Mouse (Mus musculus) ES-E14 (cell line): ENCODE measurements at regions not wholly inside any gene's neighbourhood (a gene's known extent, or its start where the extent isn't known, plus 50 kb on each side); places are given as distances from the start of the nearest gene placed in this dataset.
A peak's percentile ranks its signal among the peaks of the same experiment; 100 is the strongest.

ENCODE experiments used
- DNase-seq: peaks from one replicate; pipeline ENCODE4 v3.0.0-alpha.2; 2013; ENCODE audit warnings: low read depth, low spot score
- H3K27ac ChIP-seq: 2 replicates; pipeline ENCODE4 v1.5.1; 2012; ENCODE audit warnings: low read depth, mild to moderate bottlenecking, low read length, moderate library complexity, mixed read lengths; ENCODE audit not compliant: poor library complexity, insufficient read depth, severe bottlenecking
- H3K36me3 ChIP-seq: 2 replicates; pipeline ENCODE4 v1.6.1; 2012; ENCODE audit warnings: mild to moderate bottlenecking, low read length, moderate library complexity, mixed read lengths; ENCODE audit not compliant: control insufficient read depth, poor library complexity, insufficient read depth, severe bottlenecking
- H3K4me1 ChIP-seq, 2 experiments: fragments of 150-350 bp in 1 of 2; sonication (generic) in 1 of 2; 2 replicates each; pipeline ENCODE4 v1.6.1; 2012; ENCODE audit warnings: low read length in 2 of 2, mild to moderate bottlenecking in 1 of 2, mixed read lengths in 1 of 2; ENCODE audit not compliant: control insufficient read depth in 2 of 2, insufficient read depth in 2 of 2, poor library complexity in 1 of 2
- H3K4me3 ChIP-seq, 2 experiments: fragments of 150-350 bp in 1 of 2; sonication (generic) in 1 of 2; 2 replicates each; pipeline ENCODE4 v1.5.1; 2012; ENCODE audit warnings: low read length in 2 of 2, low read depth in 1 of 2, mild to moderate bottlenecking in 1 of 2, mixed read lengths in 1 of 2; ENCODE audit not compliant: insufficient read depth in 1 of 2, poor library complexity in 1 of 2, severe bottlenecking in 1 of 2
- H3K9ac ChIP-seq: 2 replicates; pipeline ENCODE4 v1.6.1; 2012; ENCODE audit warnings: low read depth, mild to moderate bottlenecking, low read length, mixed read lengths; ENCODE audit not compliant: poor library complexity, insufficient read depth, severe bottlenecking
- H3K9me3 ChIP-seq: fragments of 150-350 bp; sonication (generic); 2 replicates; pipeline ENCODE4 v1.6.1; 2012; ENCODE audit warnings: low read depth, mild to moderate bottlenecking, low read length; ENCODE audit not compliant: control insufficient read depth, insufficient read depth
- CHD2 ChIP-seq: IDR thresholded peaks from 2 replicates; pipeline ENCODE4 v1.6.1; 2014; ENCODE audit warnings: mild to moderate bottlenecking, low read depth, low read length, inconsistent platforms
- HCFC1 ChIP-seq: IDR thresholded peaks from 2 replicates; pipeline ENCODE4 v1.6.1; 2012; ENCODE audit warnings: low read length, inconsistent platforms, borderline replicate concordance; ENCODE audit not compliant: insufficient read depth
- MAFK ChIP-seq: IDR thresholded peaks from 2 replicates; pipeline ENCODE4 v1.6.1; 2014; ENCODE audit warnings: mild to moderate bottlenecking, low read depth, low read length, inconsistent platforms; ENCODE audit not compliant: insufficient read depth
- ZC3H11A ChIP-seq: IDR thresholded peaks from 2 replicates; pipeline ENCODE4 v1.6.1; 2012; ENCODE audit warnings: low read depth, mild to moderate bottlenecking, inconsistent platforms, low read length, borderline replicate concordance
- ZNF384 ChIP-seq: IDR thresholded peaks from 2 replicates; pipeline ENCODE4 v1.6.1; 2012; ENCODE audit warnings: low read depth, low read length, inconsistent platforms
- in situ Hi-C, 2 experiments: fragments of 600-800 bp; cut with MboI; formaldehyde crosslinking; loops; one replicate each; pipeline ENCODE4 v1.15.1; 2025; ENCODE audit warnings: low sequenced_read_pairs in 2 of 2, inconsistent platforms in 1 of 2; ENCODE audit not compliant: unreplicated experiment in 2 of 2

GRCm38 (mm10) chr8:112482041-112482440 lies 87.8 kb upstream of the Cntnap4 start:
- in situ Hi-C loops = no loop called here
- TF ChIP-seq MAFK (no peak), CHD2 (no peak), ZC3H11A (no peak), ZNF384 (no peak), HCFC1 (no peak)
- DNase-seq = peak; percentile 12
- Histone ChIP-seq H3K36me3 (no peaks in the 10 kb centered on the region), H3K4me1 (no peaks in the 10 kb centered on the region), H3K9me3 (no peaks in the 10 kb centered on the region), H3K9ac (no peak overlapping the region), H3K27ac (no peak overlapping the region), H3K4me3 (no peak overlapping the region)

- no peak for DNase-seq
- no peak overlapping the region for H3K4me3 ChIP-seq
- TF ChIP-seq CHD2 = no peak
- TF ChIP-seq ZC3H11A = no peak
- no peak for TF ChIP-seq HCFC1
- no peak for TF ChIP-seq MAFK
- no peak for TF ChIP-seq ZNF384
- no peaks in the 10 kb centered on the region for H3K36me3 ChIP-seq
- no peaks in the 10 kb centered on the region for H3K9me3 ChIP-seq
- H3K4me1 ChIP-seq = no peaks in the 10 kb centered on the region
- in situ Hi-C loops = no loop called here
- H3K27ac ChIP-seq = no peak overlapping the region
- H3K9ac ChIP-seq = no peak overlapping the region
Measured at GRCm38 (mm10) chr8:112492286-112492685, 77.6 kb upstream of the Cntnap4 start.

GRCm38 (mm10) chr8:112498881-112499399 lies 70.9 kb upstream of the Cntnap4 start:
- TF ChIP-seq MAFK (no peak), ZNF384 (peak; percentile 95), CHD2 (no peak), ZC3H11A (peak; percentile 27; the same call in 1 of the 2 replicates), HCFC1 (no peak)
- H3K27ac ChIP-seq = no peak overlapping the region
- no peak for DNase-seq
- no peaks in the 10 kb centered on the region for H3K4me1 ChIP-seq
- no peak overlapping the region for H3K4me3 ChIP-seq
- no peak overlapping the region for H3K9ac ChIP-seq
- in situ Hi-C loops = no loop called here
- no peaks in the 10 kb centered on the region for H3K36me3 ChIP-seq
- no peaks in the 10 kb centered on the region for H3K9me3 ChIP-seq

GRCm38 (mm10) chr8:112504034-112504433 lies 65.8 kb upstream of the Cntnap4 start:
- Histone ChIP-seq H3K4me3 (no peak overlapping the region), H3K27ac (no peak overlapping the region), H3K36me3 (no peaks in the 10 kb centered on the region), H3K9ac (no peak overlapping the region), H3K4me1 (no peaks in the 10 kb centered on the region), H3K9me3 (no peaks in the 10 kb centered on the region)
- in situ Hi-C loops = no loop called here
- no peak for TF ChIP-seq HCFC1
- no peak for TF ChIP-seq CHD2
- DNase-seq = no peak
